Mouse (Mus musculus): ENCODE results near the gene Gm10487.
"Not testable (repeated sequence)": the region's sequence is repeated elsewhere in the genome, so short reads cannot be mapped to it uniquely, and the experiment has no call there.

- not testable (repeated sequence) for TF ChIP-seq POLR2A (IDR thresholded peaks at IDR 0.05; ENCODE audit: borderline replicate concordance, low read depth, low read length); CTCF (IDR thresholded peaks at IDR 0.05; ENCODE audit: low read depth, low read length)
These were observed at the start of gene Gm10487 for GRCm38 (mm10) chrX:30843369-30843768.

All from bone marrow macrophage, adult 2 months (primary cell).